Mouse (Mus musculus) cerebellum, adult (tissue): ENCODE measurements around the gene Ilf3.
"Not testable (repeated sequence)": the region's sequence is repeated elsewhere in the genome, so short reads cannot be mapped to it uniquely, and the experiment has no call there.

ENCODE experiments used
- ATAC-seq: cut with Nextera tagmentation; 2 replicates; pipeline ENCODE4 v1.9.2; 2017; ENCODE audit warnings: mild to moderate bottlenecking, moderate library complexity, mixed read lengths; ENCODE audit not compliant: insufficient number of reproducible peaks, low FRiP score, low TSS enrichment

Ilf3 gene

DNA sequence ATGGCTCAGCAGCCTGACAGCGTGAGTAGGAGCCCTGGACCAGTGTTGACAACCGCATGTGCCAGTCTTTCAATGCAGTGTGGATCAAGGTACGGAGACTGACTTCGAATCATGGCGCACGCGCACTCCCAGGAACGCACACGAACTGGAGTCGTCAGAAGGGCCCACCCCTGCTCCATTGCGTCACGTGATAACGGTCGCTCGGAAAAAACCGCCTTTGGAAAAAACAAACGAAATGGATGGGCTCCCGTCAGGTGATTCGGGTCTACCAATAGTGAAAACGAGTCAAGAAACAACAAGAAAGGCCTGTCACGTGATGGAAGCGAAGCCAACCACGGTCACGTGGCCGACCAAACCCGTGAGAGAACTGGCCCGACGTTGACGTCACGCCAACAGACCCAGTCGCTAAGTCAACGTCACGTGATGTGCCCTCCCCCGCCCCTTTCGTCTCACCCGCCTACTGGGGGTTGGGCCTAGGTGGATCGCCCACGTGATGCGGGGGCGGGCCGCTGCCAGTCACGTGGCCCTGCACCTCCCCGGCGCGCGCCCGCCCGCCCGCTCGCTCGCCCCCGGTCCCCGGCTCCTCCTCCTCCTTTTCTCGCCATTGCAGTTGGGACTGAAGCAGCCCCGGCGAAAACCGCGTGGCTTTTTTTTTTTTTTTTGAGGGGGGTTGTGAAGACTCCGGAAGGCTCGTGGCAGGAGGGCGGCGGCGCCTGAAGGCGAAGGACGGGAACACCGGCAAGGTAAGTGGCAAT lies at the start of gene Ilf3:
Ilf3 (plus strand) TSS at position 515 of the 755 bp plus-strand sequence.
- peak; percentile 86 for ATAC-seq

DNA sequence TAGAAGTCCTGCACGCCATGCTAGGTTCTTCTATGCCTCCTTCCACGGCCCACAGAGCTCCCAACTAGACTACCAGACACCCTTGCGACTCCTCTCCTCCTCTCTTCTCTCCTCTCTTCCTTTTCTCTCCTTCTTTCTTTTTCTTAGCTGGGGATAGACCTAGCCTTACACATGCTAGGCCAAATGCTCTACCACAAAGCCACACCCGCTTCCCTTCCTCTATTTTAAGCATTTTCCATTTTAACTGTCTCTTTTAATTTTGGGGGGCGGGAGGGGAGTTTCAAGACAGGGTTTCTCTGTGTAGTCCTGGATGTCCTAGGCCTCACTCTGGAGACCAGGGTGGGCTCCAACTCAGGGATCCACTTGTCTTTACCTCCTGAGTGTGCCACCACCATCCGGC lies 48.9 kb upstream of the Ilf3 start:
- ATAC-seq, result no peak

DNA sequence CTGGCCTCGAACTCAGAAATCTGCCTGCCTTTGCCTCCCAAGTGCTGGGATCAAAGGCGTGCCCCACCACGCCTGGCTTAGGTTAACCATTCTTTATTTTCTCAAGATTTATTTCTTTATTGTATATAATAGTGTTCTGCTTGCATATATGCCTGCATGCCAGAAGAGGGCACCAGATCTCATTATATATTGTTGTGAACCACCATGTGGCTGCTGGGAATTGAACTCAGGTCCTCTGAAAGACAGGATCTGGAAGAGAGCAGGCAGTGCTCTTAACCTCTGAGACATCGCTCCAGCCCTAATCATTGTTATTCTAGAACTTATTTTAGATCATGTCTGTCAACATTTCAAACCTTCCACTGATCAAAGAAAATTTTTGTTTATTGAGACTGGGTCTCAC lies 48.2 kb upstream of the Ilf3 start:
- no peak for ATAC-seq

DNA sequence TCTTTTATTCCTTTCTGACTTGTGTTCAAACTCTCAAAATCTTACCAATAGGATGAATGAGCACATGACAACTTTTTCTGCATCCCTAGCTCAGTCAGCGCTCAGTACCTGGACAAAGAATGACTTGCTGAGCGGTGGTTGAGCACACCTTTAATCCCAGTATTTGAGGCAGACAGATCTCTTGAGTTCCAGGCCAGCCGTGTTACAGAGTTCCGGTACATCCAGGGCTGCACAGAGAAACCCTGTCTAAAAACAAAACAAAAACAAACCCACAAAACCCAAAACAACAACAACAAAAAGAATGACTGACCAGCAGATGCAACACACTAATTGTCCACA lies 47.4 kb upstream of the Ilf3 start:
- no peak for ATAC-seq

DNA sequence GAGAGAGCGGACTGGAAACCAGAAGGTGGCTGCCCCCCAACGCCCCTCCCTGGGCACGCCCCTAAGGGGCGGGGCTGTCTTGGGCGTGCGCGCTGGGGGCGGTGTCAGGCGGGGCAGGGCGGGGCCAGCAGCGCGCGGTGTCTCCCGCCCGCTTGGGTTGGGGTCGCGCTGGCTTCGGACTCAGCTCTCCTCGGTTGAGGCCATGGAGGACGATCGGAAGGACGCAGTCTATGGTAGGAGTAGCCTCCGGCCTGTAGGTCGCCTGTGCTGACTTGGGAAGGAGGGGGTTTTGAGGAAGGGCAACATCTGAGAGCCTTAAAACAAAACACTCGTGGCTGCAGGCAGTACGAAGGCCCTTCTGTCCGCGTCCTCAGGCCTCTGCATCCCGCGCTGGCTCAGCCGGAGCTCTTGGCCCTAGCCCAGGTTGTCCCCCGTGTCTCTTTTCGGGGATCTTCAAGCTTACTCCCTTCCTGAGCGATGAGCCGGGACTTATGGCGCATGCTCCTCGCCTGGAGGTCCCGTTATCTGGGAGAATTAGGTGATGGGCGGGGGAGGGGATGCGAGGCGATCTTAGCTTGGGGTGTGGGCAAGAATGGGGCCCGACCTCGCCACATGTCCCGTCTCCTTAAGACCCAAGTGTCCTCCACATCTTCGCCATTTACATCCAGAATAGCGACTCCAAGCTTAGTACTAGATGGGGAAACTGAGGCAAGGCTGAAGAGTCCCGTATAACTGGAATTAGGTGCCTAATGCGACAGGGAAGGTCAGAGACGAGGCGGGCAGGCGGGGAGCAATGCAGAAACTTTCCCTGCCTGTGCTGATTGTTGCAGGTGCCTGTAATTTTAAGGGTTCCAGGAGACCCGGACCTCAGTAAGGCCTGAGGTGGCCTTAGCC lies 46.8 kb upstream of the Ilf3 start, which contains the start of gene Slc44a2:
Slc44a2 (plus strand) TSS at position 80 of the 894 bp plus-strand sequence.
- ATAC-seq, result peak; percentile 76

DNA sequence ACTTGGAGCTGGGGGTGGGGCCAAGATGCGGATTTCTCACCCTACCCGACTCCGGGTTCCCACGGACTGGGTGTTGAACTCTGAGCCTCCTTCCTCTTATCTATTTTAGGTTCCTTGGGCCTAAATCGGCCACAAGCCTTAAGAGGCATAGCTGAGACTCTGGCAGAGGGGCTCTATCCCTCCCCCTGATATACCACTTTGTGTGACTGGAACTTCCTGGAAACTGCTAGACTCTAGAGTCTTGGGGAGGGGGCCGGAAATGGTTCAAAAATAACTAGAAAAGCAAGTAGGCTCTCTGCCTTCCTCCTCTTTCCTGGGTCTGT lies 46.2 kb upstream of the Ilf3 start:
- ATAC-seq, result no peak

DNA sequence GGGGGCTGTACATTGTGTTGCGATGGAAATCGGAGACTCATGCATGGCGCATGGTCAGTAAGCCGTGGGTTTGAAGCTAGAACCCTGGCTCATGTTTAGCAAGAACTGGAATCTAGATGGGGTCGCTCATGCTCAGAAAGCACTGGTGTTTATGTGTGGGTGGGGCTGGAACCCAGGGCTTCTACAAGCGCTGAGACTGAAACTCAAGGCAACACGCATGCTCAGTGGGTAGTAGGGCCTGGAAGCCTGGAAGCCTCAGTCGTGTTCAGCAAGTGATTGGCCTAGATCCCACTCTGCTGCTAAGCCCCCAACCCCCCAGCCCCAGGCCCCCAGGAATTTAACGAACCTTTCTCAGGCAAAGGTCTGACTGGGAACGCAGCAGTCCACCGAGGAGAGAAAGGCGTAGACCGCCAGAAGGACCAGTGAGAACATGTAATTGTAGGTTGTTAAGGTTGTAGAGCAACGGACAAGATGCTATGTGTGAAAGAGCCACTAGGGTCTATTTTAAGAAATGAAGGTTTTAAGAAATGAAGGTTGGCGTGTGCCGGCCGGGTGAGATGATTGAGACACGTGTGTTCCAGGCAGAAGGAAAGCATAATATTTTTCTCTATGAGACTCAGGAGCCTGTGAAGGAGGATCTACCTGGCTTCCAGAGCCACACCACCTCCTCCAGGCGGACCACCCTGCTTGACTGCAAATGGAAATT lies 45.3 kb upstream of the Ilf3 start:
- no peak for ATAC-seq

DNA sequence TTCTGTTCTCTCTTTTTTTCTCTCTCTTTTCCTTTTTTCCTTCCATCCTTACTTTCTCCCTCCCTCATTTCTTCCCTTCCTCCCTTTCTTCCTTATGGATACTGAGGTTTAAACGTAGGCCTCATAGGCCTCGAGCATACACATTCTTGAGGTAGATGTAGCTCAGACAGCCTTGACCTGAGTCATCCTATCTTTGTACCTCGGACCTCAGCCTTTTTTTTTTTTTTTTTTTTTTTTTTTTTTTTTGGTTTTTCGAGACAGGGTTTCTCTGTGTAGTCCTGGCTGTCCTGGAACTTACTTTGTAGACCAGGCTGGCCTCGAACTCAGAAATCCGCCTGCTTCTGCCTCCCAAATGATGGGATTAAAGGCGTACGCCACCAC lies 44.8 kb upstream of the Ilf3 start:
- ATAC-seq, result not testable (repeated sequence)

DNA sequence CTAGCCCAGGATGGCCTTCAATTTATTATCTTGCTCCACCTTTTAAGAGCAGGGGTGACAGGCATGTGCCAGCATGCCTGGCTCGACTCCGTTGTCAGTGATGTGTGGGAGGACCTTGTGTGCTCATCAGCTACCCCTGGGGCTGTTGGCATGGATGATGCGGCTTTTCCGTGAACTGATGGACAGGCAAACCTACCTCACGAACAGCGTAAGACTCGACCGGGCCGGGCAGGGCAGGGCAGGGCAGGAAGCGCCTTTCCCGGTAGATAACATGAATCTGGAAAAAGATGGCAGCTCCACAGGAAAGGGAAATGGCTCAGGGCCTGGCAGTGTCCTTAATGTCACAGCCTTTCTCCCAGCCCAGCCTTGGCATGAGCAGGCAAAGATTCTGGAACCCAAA lies 43.4 kb upstream of the Ilf3 start:
- no peak for ATAC-seq

DNA sequence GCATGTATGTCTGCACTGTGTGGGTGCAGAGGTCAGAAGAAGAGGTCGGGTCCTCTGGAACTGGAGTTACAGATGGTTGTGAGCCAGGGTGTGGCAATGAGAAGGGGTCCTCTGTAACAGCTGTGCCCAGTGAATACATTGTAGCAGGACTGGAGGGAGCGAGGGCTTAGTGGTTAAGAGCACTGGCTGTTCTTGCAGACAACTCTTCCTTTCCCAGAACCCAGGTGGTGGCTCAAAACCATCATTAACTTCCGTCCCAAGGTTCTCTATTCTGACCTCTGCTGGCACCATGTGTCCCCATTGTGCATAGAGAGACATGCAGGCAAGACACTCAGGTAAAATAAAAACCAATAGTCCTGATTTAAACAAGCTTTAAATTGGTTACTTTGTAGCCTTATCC lies 40.1 kb upstream of the Ilf3 start:
- ATAC-seq, result no peak

DNA sequence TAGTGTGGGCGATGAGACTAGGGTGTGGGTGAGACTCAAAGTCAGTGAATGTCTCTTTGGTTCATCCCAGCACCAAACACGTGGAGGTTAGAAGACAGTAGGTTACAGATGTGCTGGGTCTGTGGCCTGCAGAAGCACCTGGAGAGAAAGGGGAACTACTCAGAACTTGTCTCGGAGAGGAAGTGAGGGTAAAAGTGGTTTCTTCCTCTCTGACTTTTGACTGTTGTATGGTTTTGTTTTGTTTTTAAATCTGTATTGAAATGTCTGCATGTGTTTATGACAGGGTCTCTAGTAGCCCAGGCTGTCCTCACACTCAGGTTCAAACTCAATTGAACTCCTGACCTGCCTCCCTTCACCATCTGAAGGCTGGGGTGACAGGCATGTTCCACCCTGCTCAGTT lies 39.6 kb upstream of the Ilf3 start:
- ATAC-seq, result no peak

DNA sequence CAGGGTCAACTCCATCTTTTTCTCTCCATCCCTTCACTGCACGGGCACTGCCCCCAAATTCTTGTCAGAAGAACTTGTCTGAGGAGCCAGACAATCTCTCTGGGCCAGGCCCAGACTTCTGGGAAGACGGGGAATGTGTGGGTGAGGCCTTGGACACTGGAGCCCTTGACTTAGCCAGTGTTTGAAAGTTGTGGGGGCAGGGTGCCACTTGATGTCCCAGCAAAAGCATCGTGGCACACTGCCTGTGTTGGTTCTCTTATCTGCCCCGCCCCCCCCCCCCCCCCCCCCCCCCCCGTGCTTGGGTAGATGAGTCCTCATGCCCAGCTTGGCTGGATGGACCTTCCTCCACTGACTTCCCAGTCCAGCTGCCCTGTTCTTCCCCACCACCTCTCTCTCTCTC lies 38.6 kb upstream of the Ilf3 start:
- no peak for ATAC-seq

DNA sequence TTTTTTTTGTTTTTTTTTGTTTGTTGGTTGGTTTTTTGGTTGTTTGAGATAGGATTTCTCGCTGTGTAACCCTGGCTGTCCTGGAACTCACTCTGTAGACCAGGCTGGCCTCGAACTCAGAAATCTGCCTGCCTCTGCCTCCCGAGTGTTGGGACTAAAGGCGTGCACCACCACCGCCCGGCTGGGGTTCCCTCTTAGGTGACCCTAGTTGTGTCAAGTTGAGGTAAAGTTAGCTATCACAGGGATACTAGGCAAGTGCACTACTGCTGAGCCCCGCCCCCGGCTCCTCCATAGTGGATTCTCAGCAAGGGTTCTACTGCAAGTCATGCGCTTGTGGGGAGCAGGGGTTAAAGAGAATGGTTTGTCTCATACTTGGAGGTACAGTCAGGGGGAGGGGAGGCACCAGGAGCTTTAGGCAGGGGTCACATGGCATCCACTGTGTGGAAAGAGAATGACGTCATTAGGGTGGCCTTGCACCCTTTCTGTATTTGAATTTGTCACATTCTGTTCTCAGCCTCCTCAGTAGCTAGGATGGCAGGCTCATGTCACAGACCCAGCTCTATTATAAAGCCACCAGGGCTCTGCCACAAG lies 37.9 kb upstream of the Ilf3 start:
- no peak for ATAC-seq

DNA sequence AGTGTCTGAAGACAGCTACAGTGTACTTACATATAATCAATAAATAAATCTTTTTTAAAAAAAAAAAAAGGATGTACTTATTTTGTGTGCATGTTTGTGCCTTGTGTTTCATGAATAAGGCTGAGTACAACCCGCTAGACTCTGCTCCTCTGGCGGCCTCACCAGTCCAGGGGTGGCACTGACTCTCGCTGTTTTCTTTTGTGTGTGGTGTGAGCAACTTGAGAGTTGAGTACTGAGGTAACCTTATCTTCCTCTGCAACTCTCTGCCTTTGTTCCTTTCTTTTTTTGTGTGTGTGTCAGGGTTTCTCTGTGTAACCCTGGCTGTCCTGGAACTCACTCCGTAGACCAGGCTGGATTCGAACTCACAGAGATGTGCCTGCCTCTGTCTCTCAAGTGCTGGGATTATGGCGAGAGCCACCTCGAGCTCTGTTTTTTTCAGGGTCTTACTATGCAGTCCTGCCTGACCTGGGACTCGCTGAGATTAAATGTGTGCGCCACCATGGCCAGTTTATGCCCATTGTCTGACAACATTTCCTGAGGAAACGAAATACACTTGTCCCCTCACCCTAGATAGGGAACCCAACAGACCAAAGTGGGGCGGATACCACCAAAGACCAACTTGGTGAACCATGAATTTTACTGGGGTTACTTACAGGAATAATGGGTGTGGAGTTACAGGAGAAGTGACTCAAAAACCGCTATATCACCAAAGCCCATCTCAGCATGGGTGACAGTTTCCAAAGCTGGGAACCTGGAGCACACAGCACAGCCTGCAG lies 36.1 kb upstream of the Ilf3 start:
- ATAC-seq, result no peak

DNA sequence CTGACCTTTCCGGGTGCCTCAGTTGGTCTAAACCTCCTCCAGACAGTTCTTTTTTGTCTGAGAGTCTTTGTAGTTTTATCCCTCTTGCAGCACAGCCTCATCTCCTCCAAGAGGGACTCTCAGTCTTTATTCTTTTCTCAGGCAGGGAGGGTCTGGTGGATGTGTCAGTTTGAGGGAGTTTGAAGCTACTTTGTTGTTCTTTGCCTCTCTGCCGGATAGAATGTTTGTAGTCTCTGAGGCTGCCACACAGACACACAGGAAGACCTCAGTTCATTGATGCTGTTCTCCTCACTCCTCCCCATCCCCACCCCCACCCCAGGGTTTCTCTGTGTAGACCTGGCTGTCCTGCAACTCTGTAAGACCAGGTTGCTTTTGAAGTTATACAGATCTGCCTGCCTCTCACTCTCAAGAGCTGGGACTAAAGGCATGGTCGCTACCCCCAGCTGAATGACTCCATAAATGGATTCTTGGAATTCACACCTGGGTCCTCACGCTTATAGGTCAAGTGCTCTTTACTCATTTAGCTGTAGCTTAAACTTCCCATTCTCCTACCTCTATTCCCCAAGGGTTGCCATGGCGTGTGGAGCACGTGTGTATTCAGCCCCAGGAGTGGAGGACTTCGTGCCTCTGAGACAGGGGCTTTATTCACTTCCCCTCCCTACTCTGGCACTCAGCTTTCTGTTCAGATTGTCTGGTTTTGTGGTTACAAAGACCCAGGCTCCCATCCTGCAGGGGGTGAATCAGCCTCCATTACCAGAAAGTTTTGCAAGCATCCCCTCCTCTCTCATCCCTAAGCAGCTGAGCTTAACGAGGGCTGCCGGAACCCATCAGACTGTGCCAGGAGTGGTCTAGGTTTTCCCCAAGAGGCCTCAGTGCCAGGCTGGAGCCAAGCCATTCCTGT lies 35.3 kb upstream of the Ilf3 start:
- ATAC-seq, result no peak

DNA sequence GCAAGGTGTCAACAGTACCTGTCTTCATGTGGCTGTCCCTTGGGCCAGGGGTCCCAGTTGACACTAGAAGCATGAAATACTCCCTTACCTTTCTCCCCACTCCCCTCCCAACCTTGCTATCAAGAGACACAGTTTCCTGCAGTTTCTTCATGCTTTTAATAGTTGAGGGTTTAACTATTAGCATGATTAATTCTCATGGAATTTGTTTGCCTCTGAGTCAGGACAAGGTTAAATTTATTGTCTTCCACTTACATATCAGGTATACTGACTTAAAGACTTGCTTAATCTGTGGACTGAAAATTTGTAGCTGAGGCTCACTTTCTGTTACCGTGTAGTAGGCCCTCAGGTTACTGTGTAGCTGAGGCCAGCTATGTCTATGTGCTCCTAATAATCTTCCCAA lies 34.1 kb upstream of the Ilf3 start:
- no peak for ATAC-seq

DNA sequence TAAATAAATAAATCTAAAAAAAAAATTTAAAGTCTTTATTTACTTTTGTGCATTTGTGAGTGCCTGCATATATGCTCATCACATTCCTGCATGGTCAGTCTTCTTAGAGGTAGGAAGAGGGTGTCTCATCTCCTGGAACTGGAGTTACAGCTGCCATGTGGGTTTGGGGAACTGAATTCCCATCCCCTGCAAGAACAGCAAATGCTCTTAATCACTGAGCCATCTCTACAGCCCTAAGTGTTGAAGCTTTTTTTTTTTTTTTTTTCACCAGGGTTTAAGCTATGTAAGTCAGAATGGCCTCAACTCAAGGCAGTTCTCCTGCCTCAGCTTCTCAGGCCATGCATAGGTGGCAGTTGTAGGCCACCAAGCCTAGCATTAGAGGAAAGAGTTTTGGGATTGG lies 32.9 kb upstream of the Ilf3 start:
- ATAC-seq, result no peak

DNA sequence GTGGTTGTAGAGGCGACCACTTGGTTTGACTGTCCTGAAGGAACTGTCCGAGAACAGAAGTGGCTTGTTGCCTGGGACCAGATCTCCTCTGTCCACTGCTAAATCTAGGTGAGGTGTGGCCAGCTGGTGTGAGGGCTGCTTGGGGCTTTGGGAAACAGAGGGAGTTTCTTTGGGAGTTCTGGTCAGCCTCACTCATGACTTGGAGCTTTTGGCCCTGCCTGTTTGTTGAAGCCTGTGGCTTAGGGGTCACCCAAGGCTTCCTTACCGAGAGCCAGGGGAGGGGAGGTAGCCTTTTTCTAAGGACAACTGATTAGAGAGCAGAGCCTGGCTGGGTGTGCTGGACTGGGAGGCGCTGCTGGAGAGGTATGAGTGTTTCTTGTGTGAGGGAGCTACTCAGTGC lies 32.3 kb upstream of the Ilf3 start:
- ATAC-seq, result no peak

DNA sequence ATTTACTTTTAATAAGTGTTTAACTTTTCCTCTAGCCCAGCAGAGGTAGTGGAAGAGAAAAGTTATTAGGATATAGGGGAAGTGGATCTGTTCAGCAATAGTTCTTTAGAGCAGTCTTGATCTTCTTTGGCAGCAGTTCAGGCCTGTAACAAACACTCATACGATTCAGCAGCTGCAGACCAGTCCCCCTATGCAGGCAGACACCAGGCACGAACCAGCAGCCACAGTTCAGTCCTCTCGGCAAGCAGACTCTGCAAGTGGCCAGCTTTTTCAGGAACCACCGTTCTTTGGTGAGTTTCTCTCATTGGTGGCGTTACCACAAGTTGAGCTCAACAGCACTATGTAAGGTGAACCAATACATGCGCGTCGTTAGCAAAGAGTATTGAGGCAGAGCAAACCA lies 31.2 kb upstream of the Ilf3 start:
- no peak for ATAC-seq
